Mouse (Mus musculus) right cerebral cortex, postnatal 10 days (tissue): ENCODE measurements at regions not wholly inside any gene's neighbourhood (a gene's known extent, or its start where the extent isn't known, plus 50 kb on each side); places are given as distances from the start of the nearest gene placed in this dataset.

Experiments used
- DNase-seq, 2 experiments: peaks; one replicate each; pipeline ENCODE4 v3.0.0; 2021; ENCODE audit warnings: low spot score in 2 of 2

DNA sequence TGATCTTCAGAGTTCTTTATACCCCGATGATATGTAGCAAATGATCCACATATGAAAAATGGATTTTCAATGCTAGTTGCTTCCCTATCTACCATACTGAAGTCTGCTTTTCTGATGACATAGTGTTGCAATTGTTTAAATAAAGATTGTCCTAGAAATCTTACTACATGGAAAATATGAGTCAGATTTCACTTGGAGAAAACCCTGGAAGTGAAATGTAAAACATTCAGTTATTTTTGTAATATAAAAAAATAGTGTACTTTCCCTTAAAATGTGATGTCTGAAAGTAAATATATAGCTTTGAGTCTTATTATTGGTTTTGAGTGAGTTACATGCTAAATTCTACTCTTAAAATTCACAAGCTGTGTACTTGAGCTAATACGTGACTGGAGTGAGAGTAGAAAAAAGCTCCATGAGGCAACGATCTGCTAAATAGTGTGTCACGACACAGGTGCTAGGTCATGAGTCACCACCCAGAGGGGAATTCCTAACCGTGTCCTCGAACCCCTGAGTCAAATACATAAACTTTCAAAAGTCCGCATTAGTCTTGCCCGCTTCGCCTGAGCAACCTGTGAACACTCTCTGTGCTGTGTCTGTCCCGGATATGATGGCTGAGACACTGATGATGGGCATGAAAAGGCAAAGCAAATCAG, 430.5 kb downstream of the Hsfy2 start:
- no peak for DNase-seq

DNA sequence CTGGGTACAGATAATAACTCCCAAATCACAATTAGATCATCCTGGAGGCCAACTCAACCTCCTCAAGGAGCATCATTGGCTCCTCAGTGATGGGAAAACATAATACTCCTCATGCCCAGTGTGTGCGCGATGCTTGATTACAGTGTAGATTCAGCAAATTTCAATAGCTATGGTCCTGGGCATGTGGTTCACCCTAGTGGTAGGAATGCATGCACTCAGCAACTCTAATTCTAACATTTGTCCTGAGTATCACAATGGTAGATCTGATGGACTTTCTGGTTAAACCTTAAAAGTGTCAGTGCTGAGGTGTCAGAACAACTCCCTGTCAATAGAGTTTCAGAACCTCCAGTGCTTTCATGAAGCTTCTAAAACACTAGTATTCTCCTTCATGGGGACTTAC, 442.0 kb downstream of the Hsfy2 start:
- no peak for DNase-seq

DNA sequence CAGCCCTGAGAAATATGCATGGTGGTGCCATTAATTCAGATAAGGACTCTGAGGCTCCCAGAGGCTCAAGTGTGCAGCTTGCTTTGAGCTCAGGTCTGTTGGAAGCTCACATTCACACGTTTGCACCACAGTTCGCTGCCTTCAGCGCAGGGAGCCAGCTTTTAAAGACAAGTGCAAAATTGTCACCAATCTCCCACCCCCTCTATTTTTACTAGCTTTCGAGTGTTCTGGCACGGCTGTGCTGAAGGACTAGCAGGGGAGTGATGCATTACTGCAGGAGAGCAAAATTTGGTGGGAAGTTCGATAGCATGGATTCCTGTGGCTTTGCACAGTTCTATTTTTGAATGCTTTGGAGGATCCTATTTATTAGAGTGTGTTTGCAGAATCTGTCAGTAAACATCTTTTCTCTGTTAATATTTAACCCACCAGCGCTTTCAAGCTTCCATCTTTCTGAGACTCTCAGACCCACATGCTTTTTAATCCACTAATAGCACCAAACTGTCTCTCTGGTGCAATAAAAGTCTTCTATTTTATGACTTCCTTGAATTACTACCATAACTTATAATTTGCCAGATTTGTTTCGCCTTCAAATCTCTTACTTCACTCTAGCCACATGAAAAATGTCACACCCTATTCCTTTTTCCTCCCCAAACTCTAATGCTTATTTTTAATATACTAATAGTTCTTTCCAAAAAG, 453.6 kb downstream of the Hsfy2 start:
- peak; percentile 29 to 30 for DNase-seq

DNA sequence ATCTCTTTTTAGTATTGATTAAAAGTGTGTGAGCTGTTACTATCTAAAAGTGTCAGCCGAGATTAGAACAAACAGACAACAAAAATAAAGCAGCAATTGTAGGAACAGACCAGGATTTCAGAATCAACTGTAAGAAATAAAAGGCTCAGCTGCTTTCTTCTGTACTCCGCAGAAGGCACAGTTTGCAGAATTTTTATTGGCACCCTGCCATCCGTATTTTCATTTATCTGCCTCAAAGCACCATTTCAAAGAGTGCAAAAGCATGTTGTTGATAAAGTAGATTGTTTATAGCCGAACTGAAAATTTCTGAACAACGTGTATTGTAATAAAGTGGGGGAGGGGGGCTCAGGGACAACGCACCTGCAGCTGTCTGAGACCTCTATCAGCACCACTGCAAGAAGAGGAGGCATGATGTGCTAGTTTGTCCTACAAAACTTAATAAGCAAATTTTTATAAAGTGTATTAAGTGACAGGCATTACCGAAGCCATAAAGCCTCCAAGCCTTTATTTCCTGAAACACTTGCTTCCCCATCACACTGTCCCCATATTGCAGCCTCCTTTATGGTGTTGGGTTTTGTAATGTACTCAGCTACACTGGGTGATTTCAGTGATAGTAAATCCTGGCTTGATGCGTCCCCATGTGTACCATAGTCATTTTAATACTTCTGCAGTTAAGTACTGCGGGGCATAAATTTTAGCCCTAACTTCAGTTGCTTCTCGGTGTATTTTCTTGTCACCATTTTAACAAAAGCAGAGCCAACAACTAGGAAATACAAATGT, 457.8 kb downstream of the Hsfy2 start:
- peak in 1 of 2 experiments; percentile 29 for DNase-seq

DNA sequence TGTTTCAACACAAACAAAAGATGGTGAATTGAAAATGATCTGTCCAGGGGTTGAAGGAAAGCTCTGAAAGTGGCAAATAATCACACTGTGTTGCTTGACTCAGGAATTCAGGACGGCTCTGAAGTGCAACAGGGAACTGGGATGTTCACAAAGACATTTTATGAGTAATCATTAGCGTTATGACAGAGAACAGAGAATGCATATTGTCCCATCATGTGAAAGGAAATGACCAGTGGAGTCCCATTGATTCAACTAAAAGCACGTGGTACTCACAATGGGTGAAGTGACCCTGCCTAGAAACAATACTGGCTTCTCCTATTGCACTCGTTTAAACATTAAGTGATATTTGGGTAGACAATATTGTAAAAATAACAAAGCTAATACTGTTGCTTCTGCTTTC, 466.1 kb downstream of the Hsfy2 start:
- no peak for DNase-seq

DNA sequence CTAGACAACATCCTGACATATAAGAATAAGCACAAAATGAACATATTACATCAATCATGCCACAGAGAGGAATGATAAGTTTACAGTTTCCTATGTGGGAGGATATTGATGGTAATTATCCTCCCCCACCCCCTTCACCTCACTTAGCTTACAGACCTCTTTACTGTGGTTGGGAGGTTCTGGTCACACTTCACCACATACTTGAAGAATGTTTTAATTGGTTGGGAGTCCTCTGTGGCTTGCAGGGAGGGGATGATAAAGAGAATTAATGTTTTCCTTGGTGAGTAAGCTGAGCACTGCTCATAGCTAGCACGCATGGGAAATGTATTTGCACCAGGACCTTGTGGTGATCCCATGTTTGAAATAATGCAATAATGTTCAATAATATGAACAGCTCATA, 468.5 kb downstream of the Hsfy2 start:
- DNase-seq, result no peak

DNA sequence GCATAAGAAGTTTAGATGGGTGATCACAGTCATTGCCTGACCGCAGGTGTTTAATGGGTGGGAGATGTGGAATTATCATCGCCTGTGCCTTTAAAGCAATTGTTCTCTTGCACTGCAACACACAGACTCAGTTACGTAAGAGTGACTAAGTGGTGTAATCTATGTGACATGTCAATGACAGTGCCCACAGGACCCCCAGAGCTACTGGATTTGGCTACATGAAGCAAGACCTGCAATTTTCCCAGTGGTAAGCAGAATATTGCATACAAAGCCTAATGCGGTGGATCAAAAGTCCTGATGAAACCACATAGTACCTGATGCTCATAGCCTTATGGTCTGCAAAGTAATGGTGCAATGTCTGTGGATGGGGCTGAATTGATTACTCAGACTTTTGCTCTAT, 469.2 kb downstream of the Hsfy2 start:
- no peak for DNase-seq

DNA sequence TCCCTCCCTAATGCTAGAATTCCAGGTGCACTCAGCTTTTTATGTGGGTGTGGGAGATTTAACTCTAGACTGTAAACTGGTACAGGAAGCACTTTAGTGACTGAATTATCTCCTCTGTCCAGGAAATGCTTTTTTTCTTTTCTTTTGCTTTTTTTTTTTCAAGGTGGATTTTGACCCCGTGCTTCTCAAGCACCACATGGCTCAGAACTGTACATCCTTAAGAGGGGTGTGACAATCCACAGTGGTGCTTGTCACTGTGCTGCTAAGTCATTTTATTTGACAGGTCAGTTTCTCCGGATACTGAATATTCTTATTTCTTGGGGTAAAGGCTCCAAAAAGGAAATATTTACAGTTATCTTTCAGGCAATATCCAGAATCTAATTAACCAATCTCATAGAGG, 472.0 kb downstream of the Hsfy2 start:
- no peak for DNase-seq

DNA sequence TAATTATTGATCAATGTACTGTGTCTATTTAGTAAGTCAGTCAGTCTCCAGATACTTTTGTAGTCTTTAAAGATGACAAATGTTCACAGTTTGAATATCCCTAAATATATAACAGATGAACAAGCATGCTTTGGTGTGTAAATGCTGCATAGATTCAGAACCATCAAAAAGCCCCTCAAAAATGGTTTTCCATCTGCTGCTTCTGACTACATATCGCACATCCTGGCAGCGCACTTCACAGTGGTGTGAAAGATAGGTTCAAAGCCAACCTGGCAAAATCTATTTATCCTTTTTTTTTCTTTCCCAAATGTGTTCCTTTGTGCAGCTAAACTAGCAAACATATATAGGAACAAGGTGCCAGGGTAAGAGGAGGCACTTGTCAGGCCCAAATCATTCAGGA, 472.9 kb downstream of the Hsfy2 start:
- peak in 1 of 2 experiments; percentile 25 for DNase-seq

DNA sequence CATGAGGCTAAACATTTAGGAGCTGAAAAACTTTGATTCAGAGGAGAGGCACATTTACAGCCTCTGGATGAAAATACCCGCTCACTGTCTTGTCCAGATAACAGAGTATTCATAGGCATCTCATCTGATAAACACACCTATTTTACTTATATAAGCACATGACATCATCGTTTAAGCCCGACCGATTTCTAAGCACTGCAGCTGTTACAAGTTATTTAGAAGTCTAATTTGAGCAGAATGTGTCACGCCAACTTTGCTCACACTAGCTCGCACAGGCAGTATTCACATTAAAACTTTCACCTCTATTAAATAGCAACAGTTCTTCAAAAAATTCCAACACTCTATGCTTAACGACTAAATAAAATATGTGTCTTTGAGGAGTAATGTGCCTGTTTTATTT, 506.3 kb downstream of the Hsfy2 start:
- DNase-seq, result peak; percentile 22 to 40

DNA sequence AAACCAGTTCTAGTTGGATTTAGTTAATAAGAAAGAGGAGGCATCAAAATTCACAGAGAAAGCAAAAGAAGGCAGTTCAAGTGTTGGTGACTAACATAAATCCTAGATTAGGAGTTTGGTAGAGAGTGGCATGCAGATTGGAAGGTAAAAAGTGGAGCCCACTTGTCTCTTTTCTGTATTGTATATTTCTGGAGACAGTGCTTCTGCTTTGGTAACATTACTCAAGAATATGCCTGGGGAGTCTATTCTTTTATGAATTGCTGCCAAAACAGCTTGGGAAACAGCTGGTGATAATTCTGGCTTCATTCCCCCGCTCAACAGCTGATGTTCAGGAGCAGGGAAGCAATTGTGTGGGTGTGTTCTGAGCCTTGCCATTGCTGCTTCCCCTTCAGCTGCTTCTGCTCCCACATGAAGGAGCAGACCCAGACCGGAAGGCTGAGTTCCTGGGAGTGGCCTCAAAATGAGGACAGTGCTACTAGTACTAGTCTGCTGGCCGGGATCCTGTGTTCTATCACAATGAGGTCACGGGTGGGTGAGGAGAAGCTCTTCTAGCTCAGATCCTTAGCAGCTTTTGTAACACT, 547.9 kb downstream of the Hsfy2 start:
- DNase-seq, result peak; percentile 67 to 83

DNA sequence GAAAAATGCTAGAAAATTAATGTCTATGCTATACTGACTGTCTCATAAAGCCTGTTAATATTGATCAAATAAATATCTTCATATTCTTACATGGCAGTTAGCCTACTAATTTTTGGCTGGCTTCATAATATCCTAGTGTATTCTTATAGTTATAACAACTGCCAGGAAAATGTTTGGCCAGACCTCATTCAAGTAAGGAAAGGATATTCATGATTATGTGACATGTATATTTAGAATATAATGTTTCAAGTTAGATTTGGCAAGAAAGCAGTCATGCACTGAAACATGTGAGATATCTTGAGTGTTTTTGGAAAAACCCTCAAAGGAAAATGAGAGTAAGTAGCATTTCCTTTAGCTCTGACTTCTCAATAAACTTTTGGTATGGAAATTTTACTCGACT, 548.9 kb downstream of the Hsfy2 start:
- no peak for DNase-seq

DNA sequence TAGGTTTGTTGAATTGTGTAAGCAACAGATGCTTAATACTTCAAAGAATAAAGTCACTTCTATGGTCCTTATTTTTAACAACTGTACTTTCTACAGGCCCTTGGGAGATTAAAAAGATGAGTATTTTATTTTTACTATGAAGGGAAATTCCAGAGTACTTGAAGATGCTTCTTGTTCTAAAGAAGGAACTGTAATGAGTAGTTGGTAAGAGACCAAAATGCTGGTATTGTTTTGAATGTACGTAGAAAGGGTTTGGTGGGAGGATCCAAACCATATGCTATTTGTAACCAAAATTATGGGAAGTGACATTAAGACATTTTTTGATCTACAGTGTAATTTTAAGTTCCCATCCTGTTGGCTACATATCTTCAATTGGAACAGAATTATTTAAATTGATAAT, 560.5 kb downstream of the Hsfy2 start:
- no peak for DNase-seq

DNA sequence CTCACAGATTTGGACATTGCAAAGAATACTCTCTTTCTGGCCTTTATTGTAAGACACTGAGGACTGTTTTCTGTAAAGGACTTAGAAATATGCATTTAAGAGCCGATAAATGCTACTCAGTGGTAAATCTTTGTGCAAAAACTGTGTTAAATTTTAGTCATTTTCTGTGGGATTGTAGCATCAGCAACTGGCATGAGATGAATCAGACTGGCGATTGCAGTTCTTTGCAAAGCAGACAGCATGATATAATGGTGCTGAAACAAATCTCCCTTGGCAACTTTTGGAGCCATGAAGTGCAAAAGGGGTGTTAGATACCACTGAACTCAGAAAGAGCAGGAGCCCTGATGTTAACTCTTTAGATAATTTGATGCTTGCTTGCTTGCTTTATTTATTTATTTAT, 565.0 kb downstream of the Hsfy2 start:
- no peak for DNase-seq

DNA sequence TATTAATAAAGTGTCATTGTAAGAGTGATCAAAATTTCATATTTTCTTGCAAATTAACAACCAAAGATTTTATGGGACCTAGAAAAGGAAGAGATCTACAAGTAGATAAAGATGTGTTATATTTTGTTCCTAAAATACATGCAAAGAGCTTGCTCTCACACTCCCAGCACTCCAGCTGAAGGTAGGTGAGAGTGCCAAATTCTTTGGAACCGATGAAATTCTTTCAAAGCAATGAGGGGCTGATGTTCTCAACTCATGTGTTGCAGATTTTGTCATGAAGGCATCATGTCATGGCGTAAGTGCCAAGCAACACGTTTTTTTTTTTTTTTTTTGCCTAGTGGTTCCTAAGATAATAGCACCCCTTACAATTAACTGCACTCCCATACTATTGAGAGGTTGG, 573.8 kb downstream of the Hsfy2 start:
- no peak for DNase-seq
